ENCODE assay signal across 30 mouse cellular contexts in genomic region chr17:8775571-8776161, GRCm38 (mm10).
DNase-seq lines count a peak whose midpoint lies in the region; ATAC-seq and TF ChIP-seq lines count a peak whose summit lies in the region.
"Had no signal": no experiment of that assay in that cellular context is flagged by ENCODE, and none has a peak within 500 bp of the region (broad histone marks: within the 10 kb centered on the region; RNA-seq: fewer than 3 reads in every experiment).

No protein-coding gene starts in this region.

- no peaks in the 10 kb centered on the region; the same call in 1 of the 2 replicates for H3K4me1 ChIP-seq in forebrain, embryonic 15.5 days
- H3K4me1 ChIP-seq in forebrain, embryonic 12.5 days: no peaks in the 10 kb centered on the region
- no peaks in the 10 kb centered on the region for H3K4me1 ChIP-seq in stomach, postnatal 0 days (replicated peaks; ENCODE audit: control insufficient read depth, insufficient read depth)
- H3K4me1 ChIP-seq: embryonic facial prominence, embryonic 12.5 days; hindbrain, embryonic 13.5 days; kidney, embryonic 15.5 days; limb, embryonic 12.5 days; liver, embryonic 15.5 days; midbrain, embryonic 15.5 days had no signal

- no peak for TF ChIP-seq CTCF in left cerebral cortex, adult 2 months (IDR thresholded peaks at IDR 0.05)
- TF ChIP-seq CTCF in stomach, postnatal 0 days (IDR thresholded peaks at IDR 0.05; ENCODE audit: low read depth): no peak

- no peaks in the 10 kb centered on the region for H3K27me3 ChIP-seq in forebrain, embryonic 15.5 days
- 0 out of 2 replicates have a peak, but pooled peaks cover 3% of the 10 kb centered on the region for H3K27me3 ChIP-seq in forebrain, embryonic 12.5 days
- no peaks in the 10 kb centered on the region for H3K27me3 ChIP-seq in stomach, postnatal 0 days (ENCODE audit: control insufficient read depth, insufficient read depth, low read length)
- H3K27me3 ChIP-seq: CH12.LX; embryonic facial prominence, embryonic 12.5 days; hindbrain, embryonic 13.5 days; kidney, embryonic 15.5 days; limb, embryonic 12.5 days; liver, embryonic 15.5 days; midbrain, embryonic 15.5 days; Patski had no signal

- no peak overlapping the region for H3K4me2 ChIP-seq in forebrain, embryonic 15.5 days (replicated peaks)
- H3K4me2 ChIP-seq in forebrain, embryonic 12.5 days: no peak overlapping the region
- no peak overlapping the region for H3K4me2 ChIP-seq in stomach, postnatal 0 days (replicated peaks; ENCODE audit: low read depth)
- H3K4me2 ChIP-seq: embryonic facial prominence, embryonic 12.5 days; heart, embryonic 11.5 days; hindbrain, embryonic 13.5 days; kidney, embryonic 15.5 days; limb, embryonic 12.5 days; liver, embryonic 15.5 days; lung, embryonic 14.5 days; midbrain, embryonic 15.5 days had no signal

- 84% methylated on average over 11 of the region's 11 CpGs for WGBS in forebrain, embryonic 15.5 days
- WGBS in forebrain, embryonic 12.5 days: 84% methylated on average over 11 of the region's 11 CpGs
- 80% methylated on average over 11 of the region's 11 CpGs for WGBS in stomach, postnatal 0 days

- H3K9ac ChIP-seq in forebrain, embryonic 15.5 days (replicated peaks): no peak overlapping the region
- H3K9ac ChIP-seq in forebrain, embryonic 12.5 days: no peak overlapping the region
- no peak overlapping the region for H3K9ac ChIP-seq in stomach, postnatal 0 days (ENCODE audit: low read length)
- H3K9ac ChIP-seq: embryonic facial prominence, embryonic 12.5 days; hindbrain, embryonic 13.5 days; kidney, embryonic 15.5 days; limb, embryonic 12.5 days; liver, embryonic 15.5 days; lung, embryonic 14.5 days; midbrain, embryonic 15.5 days had no signal

- H3K9me3 ChIP-seq in forebrain, embryonic 15.5 days: no peaks in the 10 kb centered on the region
- no peaks in the 10 kb centered on the region for H3K9me3 ChIP-seq in forebrain, embryonic 12.5 days
- H3K9me3 ChIP-seq in stomach, postnatal 0 days (ENCODE audit: control insufficient read depth, low read length): no peaks in the 10 kb centered on the region
- H3K9me3 ChIP-seq: embryonic facial prominence, embryonic 12.5 days; hindbrain, embryonic 13.5 days; kidney, embryonic 15.5 days; limb, embryonic 12.5 days; liver, embryonic 15.5 days; midbrain, embryonic 15.5 days had no signal

- ATAC-seq in forebrain, embryonic 15.5 days (replicated peaks): no peak
- ATAC-seq in forebrain, embryonic 12.5 days (ENCODE audit: low FRiP score): no peak
- 0 out of 2 replicates have a peak, but pooled peaks have one; percentile 29 for ATAC-seq in stomach, postnatal 0 days (ENCODE audit: low FRiP score, low TSS enrichment)
- ATAC-seq: midbrain, embryonic 15.5 days; Patski had no signal

- no peak overlapping the region for H3K4me3 ChIP-seq in forebrain, embryonic 15.5 days
- no peak overlapping the region for H3K4me3 ChIP-seq in forebrain, embryonic 12.5 days (replicated peaks)
- no peak overlapping the region for H3K4me3 ChIP-seq in left cerebral cortex, adult 2 months
- H3K4me3 ChIP-seq in stomach, postnatal 0 days (ENCODE audit: low read depth, low read length): no peak overlapping the region
- H3K4me3 ChIP-seq: embryonic facial prominence, embryonic 12.5 days; hindbrain, embryonic 13.5 days; kidney, embryonic 15.5 days; layer of hippocampus, adult 2 months; limb, embryonic 12.5 days; liver, embryonic 15.5 days; midbrain, embryonic 15.5 days had no signal

- intact Hi-C loops in left cerebral cortex, postnatal 4 days (cut with DNase I): no loop called here
- intact Hi-C loops in left cerebral cortex, adult 2 months (cut with DNase I): no loop called here

- H3K36me3 ChIP-seq in forebrain, embryonic 15.5 days: no peaks in the 10 kb centered on the region
- H3K36me3 ChIP-seq in forebrain, embryonic 12.5 days (replicated peaks): no peaks in the 10 kb centered on the region
- no peaks in the 10 kb centered on the region for H3K36me3 ChIP-seq in stomach, postnatal 0 days (ENCODE audit: control insufficient read depth, insufficient read depth, low read length)
- H3K36me3 ChIP-seq: embryonic facial prominence, embryonic 12.5 days; G1E; hindbrain, embryonic 13.5 days; kidney, embryonic 15.5 days; limb, embryonic 12.5 days; liver, embryonic 15.5 days; midbrain, embryonic 15.5 days had no signal

- no peak for TF ChIP-seq EP300 in stomach, postnatal 0 days (optimal IDR thresholded peaks at IDR 0.05)

- peak; percentile 24 for DNase-seq in adrenal gland, postnatal 10 days
- DNase-seq in adrenal gland, postnatal 25 days: no peak
- DNase-seq in left cerebral cortex, postnatal 4 days: peak; percentile 7
- no peak for DNase-seq in left cerebral cortex, adult 2 months (ENCODE audit: extremely low spot score in 1 of 2, low spot score in 2 of 2)
- no peak for DNase-seq in stomach, postnatal 0 days (ENCODE audit: low spot score)
- DNase-seq in yolk sac, embryonic 10.5 days (ENCODE audit: low spot score): no peak
- DNase-seq: adrenal gland, postnatal 14 days; embryo, embryonic 11 days; gastrocnemius, postnatal 14 days; heart, postnatal 36 days; kidney, adult 18-20 months; kidney, postnatal 36 days; lung, embryonic 14.5 days; lung, postnatal 14 days; right cerebral cortex, postnatal 25 days; thymus, adult 18-20 months; thymus, postnatal 25 days had no signal

- 0 out of 2 replicates have a peak overlapping the region, but pooled peaks have one; percentile 3 for H3K27ac ChIP-seq in forebrain, embryonic 15.5 days (replicated peaks)
- H3K27ac ChIP-seq in forebrain, embryonic 12.5 days: no peak overlapping the region
- H3K27ac ChIP-seq in left cerebral cortex, adult 2 months: no peak overlapping the region
- no peak overlapping the region for H3K27ac ChIP-seq in stomach, postnatal 0 days (replicated peaks)
- H3K27ac ChIP-seq: embryonic facial prominence, embryonic 12.5 days; hindbrain, embryonic 13.5 days; kidney, embryonic 15.5 days; layer of hippocampus, adult 2 months; limb, embryonic 12.5 days; liver, embryonic 15.5 days; midbrain, embryonic 15.5 days had no signal

Comparison
In these comparisons a context has a peak if more than half of its experiments do, and no peak if none do; other contexts are left out.
1. DNase-seq: peak in adrenal gland, postnatal 10 days (single experiment) and left cerebral cortex, postnatal 4 days (single experiment); none in adrenal gland, postnatal 25 days (single experiment), left cerebral cortex, adult 2 months (0 of 2), stomach, postnatal 0 days (single experiment) and yolk sac, embryonic 10.5 days (single experiment).